Mouse (Mus musculus) heart, postnatal 0 days (tissue): ENCODE results near the gene Art1. TPM values are rescaled to one million over a fixed set of nuclear protein-coding genes. Genes with fewer than 3 reads are reported as not detected.

Source experiments
- ATAC-seq: fragments of 200-750 bp; cut with Nextera tagmentation; 2 replicates; pipeline ENCODE4 v1.8.0; 2017; ENCODE audit warnings: low read depth, moderate number of reproducible peaks, moderate library complexity; ENCODE audit not compliant: insufficient read depth
- DNase-seq: peaks from one replicate; pipeline ENCODE4 v3.0.0-alpha.2; 2016; ENCODE audit warnings: low spot score
- H3K27ac ChIP-seq: fragments of 300-500 bp; sonication (generic); 2 replicates; pipeline ENCODE4 v1.5.1; 2014; ENCODE audit warnings: low read depth, mild to moderate bottlenecking
- H3K27me3 ChIP-seq: fragments of 300-500 bp; sonication (generic); 2 replicates; pipeline ENCODE4 v1.6.1; 2014; ENCODE audit warnings: low read length, mixed read lengths; ENCODE audit not compliant: control insufficient read depth, insufficient read depth
- H3K36me3 ChIP-seq: fragments of 300-500 bp; sonication (generic); replicated peaks from 2 replicates; pipeline ENCODE4 v1.6.1; 2014; ENCODE audit warnings: low read length, mixed read lengths; ENCODE audit not compliant: control insufficient read depth, insufficient read depth
- H3K4me1 ChIP-seq: fragments of 300-500 bp; sonication (generic); 2 replicates; pipeline ENCODE4 v1.6.1; 2014; ENCODE audit warnings: antibody characterized with exemption; ENCODE audit not compliant: control insufficient read depth, insufficient read depth
- H3K4me2 ChIP-seq: fragments of 300-500 bp; sonication (generic); 2 replicates; pipeline ENCODE4 v1.6.1; 2014; ENCODE audit warnings: low read depth, mild to moderate bottlenecking, low read length, moderate library complexity
- H3K4me3 ChIP-seq: fragments of 300-500 bp; sonication (generic); 2 replicates; pipeline ENCODE4 v1.5.1; 2014; ENCODE audit warnings: low read depth, low read length
- H3K9ac ChIP-seq: fragments of 300-500 bp; sonication (generic); replicated peaks from 2 replicates; pipeline ENCODE4 v1.6.1; 2014; ENCODE audit warnings: low read depth, low read length, mixed read lengths
- H3K9me3 ChIP-seq: fragments of 300-500 bp; sonication (generic); replicated peaks from 2 replicates; pipeline ENCODE4 v1.6.1; 2016; ENCODE audit warnings: low read length; ENCODE audit not compliant: control insufficient read depth
- CTCF ChIP-seq: IDR thresholded peaks from 2 replicates; pipeline ENCODE4 v1.5.1; 2016; ENCODE audit warnings: antibody characterized with exemption, control low read depth, low read depth
- EP300 ChIP-seq: IDR thresholded peaks from 2 replicates; pipeline ENCODE4 v1.6.1; 2016; ENCODE audit warnings: antibody characterized with exemption, low read depth
- WGBS: fragments of 180-500 bp; shearing (Covaris S2); extraction: QIAGEN DNeasy Blood & Tissue Kit; methylation state at CpG from one replicate; pipeline ENCODE4 v1.1.7; 2014; 5-methylcytosine and 5-hydroxymethylcytosine counted together
- polyA plus RNA-seq: library from polyadenylated mRNA; unstranded; fragments of >200 nt; fragmentation: Nextera tagmentation; extraction: Ambion mirVana; gene quantifications from 2 replicates; pipeline ENCODE4 v1.2.1, GENCODE M21; 2015
- total RNA-seq: library from RNA; depleted of rRNA; stranded (reverse); fragments of >200 nt; gene quantifications from 2 replicates; pipeline ENCODE4 v1.2.3, GENCODE M21; 2014; ENCODE audit warnings: low replicate concordance; rRNA removed

Art1 gene
- total and polyA plus RNA-seq, 2 experiments from 2014 or later: 12.0 to 13.6 TPM

DNA sequence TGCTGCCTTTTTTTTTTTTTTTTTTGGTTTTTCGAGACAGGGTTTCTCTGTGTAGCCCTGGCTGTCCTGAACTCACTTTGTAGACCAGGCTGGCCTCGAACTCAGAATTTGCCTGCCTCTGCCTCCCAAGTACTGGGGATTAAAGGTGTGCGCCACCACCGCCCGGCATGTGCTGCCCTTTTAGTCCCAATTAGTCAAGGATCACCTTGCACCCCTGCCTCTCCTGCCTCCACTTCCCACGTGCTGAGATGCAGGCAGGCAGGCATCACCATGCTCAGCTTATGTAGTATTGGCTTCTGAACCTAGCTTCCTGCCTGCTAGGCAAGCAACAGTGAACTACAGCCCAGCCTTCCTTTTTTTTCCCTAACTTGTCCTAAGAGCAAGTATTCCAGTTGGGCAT, 15.8 kb downstream of the Art1 start:
- no peak for ATAC-seq
- 77% methylated on average over 6 of the region's 6 CpGs for WGBS

DNA sequence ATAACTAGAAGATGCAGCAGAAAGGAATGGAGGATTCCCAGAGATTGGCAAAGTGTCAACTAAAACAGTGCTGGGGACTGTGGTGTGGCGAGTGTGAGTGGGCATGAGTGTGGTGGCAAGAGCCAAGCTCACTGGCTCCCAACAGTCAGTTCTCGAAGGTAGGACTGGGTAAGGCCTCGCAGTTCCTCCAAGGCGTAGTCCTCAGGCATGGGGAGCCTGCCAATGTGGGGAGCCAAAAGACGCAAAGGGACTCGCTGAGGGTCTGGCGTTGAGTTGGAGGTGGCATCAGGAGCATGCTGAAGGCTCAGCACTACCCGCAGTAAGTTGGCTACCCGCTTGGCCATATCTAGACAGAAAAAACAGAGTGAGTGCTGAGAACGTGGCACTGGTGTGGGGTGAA, 18.8 kb downstream of the Art1 start:
- ATAC-seq: no peak
- Histone ChIP-seq H3K36me3 (peaks cover 68% of the 10 kb centered on the region), H3K9me3 (no peaks in the 10 kb centered on the region), H3K4me3 (no peak overlapping the region), H3K27me3 (no peaks in the 10 kb centered on the region), H3K9ac (no peak overlapping the region), H3K4me1 (no peaks in the 10 kb centered on the region), H3K27ac (no peak overlapping the region), H3K4me2 (no peak overlapping the region)
- no peak for TF ChIP-seq CTCF
- TF ChIP-seq EP300: no peak
- DNase-seq: no peak
- 90% methylated on average over 10 of the region's 10 CpGs for WGBS

More for the DNA sequence above, 15.8 kb downstream of the Art1 start:
- no peak overlapping the region for H3K27ac ChIP-seq
- no peak overlapping the region for H3K9ac ChIP-seq
- H3K9me3 ChIP-seq: no peaks in the 10 kb centered on the region
- no peaks in the 10 kb centered on the region for H3K4me1 ChIP-seq
- H3K36me3 ChIP-seq: peaks cover 38% of the 10 kb centered on the region
- DNase-seq: no peak
- TF ChIP-seq EP300 (no peak), CTCF (no peak)
- no peak overlapping the region for H3K4me2 ChIP-seq
- no peak overlapping the region for H3K4me3 ChIP-seq
- H3K27me3 ChIP-seq: no peaks in the 10 kb centered on the region

DNA sequence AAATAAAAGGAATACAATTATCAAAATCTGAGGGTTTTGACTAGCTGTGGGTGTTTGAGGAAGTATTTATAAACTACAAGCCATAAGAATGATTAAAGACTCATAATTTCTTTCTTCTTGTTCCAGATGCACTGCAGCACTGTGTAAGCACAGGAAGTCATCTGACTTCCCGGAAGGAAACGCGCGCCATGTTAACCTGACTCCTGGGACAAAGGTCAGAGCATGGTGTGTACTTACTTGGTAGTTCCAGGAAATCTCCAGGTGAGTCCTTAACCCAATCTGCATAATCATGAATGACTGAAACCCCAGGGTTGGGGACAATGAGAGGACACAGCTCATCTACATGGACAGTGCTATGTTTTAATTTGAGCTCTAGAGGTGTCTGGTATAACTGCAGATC, 30.9 kb downstream of the Art1 start:
- no peak for DNase-seq
- Histone ChIP-seq H3K36me3 (peaks cover 84% of the 10 kb centered on the region), H3K4me1 (no peaks in the 10 kb centered on the region), H3K27me3 (no peaks in the 10 kb centered on the region), H3K4me2 (no peak overlapping the region), H3K9ac (no peak overlapping the region), H3K27ac (no peak overlapping the region), H3K4me3 (no peak overlapping the region), H3K9me3 (no peaks in the 10 kb centered on the region)
- no peak for ATAC-seq
- WGBS: 84% methylated on average over 4 of the region's 4 CpGs
- no peak for TF ChIP-seq EP300
- no peak for TF ChIP-seq CTCF

DNA sequence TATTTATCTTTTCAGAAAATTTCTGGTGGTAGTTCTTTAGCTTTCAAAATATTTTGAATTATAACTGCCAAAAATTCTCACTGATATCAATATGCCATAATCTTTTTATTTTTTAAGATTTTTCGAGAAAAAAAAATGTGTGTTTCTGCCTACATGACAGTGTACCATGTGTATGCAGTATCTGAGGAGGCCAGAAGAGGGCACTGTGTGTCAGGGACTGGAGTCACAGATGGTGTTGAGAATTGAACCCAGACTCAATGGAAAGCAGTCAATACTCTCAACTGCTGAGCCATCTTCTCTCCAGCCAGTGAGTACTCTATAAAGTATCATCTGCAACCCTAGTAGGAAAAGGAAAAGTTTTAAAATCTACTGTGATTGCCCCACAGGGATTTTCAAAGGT, 35.9 kb downstream of the Art1 start:
- Histone ChIP-seq H3K4me3 (no peak overlapping the region), H3K4me1 (no peaks in the 10 kb centered on the region), H3K36me3 (peaks cover 83% of the 10 kb centered on the region), H3K27ac (no peak overlapping the region), H3K27me3 (no peaks in the 10 kb centered on the region), H3K9me3 (no peaks in the 10 kb centered on the region), H3K4me2 (no peak overlapping the region), H3K9ac (no peak overlapping the region)
- TF ChIP-seq CTCF: peak; percentile 47
- TF ChIP-seq EP300: no peak
- no peak for ATAC-seq
- no peak for DNase-seq
- 79% methylated on average over 1 of the region's 1 CpGs for WGBS

DNA sequence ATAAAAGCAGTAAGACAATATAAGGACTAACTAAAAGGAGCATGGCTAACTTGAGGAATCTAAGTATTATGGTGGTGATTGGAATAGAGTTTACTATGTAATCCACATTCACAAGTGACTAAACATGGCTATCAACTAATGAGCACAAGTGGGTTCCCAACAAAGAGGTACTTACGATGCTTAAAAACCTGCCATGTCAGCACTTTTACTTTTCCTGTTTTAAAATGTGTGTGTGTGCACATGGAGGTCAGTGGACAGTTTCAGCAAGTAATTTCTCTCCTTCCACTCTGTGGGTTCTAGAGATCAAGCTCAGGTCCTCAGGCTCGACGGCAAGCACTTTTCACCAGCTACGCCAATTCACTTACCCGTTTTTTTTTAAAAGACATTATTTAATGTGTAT, 36.4 kb downstream of the Art1 start:
- no peaks in the 10 kb centered on the region for H3K27me3 ChIP-seq
- DNase-seq (no peak), ATAC-seq (no peak)
- no peaks in the 10 kb centered on the region for H3K4me1 ChIP-seq
- H3K4me2 ChIP-seq: no peak overlapping the region
- H3K9me3 ChIP-seq: no peaks in the 10 kb centered on the region
- no peak for TF ChIP-seq EP300
- TF ChIP-seq CTCF: no peak
- 97% methylated on average over 5 of the region's 5 CpGs for WGBS
- peaks cover 81% of the 10 kb centered on the region for H3K36me3 ChIP-seq
- H3K4me3 ChIP-seq: no peak overlapping the region
- H3K27ac ChIP-seq: no peak overlapping the region
- H3K9ac ChIP-seq: no peak overlapping the region

DNA sequence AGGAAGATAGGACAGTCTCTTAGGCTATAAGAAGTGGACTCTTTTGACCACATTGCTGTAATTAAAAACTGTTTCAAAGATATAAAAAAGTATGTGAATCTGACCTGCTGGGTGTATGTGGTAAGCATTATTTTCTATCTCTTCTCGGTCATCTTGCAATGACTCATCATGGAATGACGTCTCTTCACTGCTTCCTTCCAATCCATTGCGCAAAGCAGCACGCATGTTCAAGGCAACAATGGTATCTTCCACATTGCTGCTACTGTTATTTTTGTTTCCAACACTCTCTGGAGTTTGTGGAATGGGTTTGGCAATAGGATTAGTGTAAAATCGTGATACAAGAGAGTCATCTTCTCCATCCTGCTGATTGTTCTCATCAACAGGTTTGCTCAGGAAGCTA, 52.1 kb downstream of the Art1 start:
- Histone ChIP-seq H3K36me3 (peaks cover 64% of the 10 kb centered on the region), H3K27me3 (no peaks in the 10 kb centered on the region), H3K4me2 (no peak overlapping the region), H3K27ac (no peak overlapping the region), H3K4me3 (no peak overlapping the region), H3K9ac (no peak overlapping the region), H3K9me3 (no peaks in the 10 kb centered on the region), H3K4me1 (no peaks in the 10 kb centered on the region)
- DNase-seq (no peak), ATAC-seq (no peak)
- 82% methylated on average over 5 of the region's 5 CpGs for WGBS
- no peak for TF ChIP-seq EP300
- TF ChIP-seq CTCF: no peak

Other genes with a start within 250 kb of the Art1 start
- gene Folr2, start 244.5 kb upstream of the Art1 start, total RNA-seq: 0.77 and 2.6 TPM in 2 replicates
- 0.86 and 1.0 TPM in 2 replicates for gene Folr2, start 244.5 kb upstream of the Art1 start, polyA plus RNA-seq
- gene Anapc15, start 238.0 kb upstream of the Art1 start, total RNA-seq: 45.1 and 51.8 TPM in 2 replicates
- 37.7 and 38.7 TPM in 2 replicates for gene Anapc15, start 238.0 kb upstream of the Art1 start, polyA plus RNA-seq
- gene Folr1, start 231.0 kb upstream of the Art1 start, total RNA-seq: 1.3 and 81.7 TPM in 2 replicates
- 2.9 and 3.3 TPM in 2 replicates for gene Folr1, start 231.0 kb upstream of the Art1 start, polyA plus RNA-seq
- gene Lamtor1, start 195.8 kb upstream of the Art1 start, total RNA-seq: 126 and 174 TPM in 2 replicates
- 149 and 159 TPM in 2 replicates for gene Lamtor1, start 195.8 kb upstream of the Art1 start, polyA plus RNA-seq
- gene Tomt, start 195.4 kb upstream of the Art1 start, total RNA-seq: not detected in 2 replicates
- 0.08 and 0.12 TPM in 2 replicates for gene Tomt, start 195.4 kb upstream of the Art1 start, polyA plus RNA-seq
- 0.19 and 3.1 TPM in 2 replicates for gene Lrrc51, start 167.8 kb upstream of the Art1 start, total RNA-seq
- gene Lrrc51, start 167.8 kb upstream of the Art1 start, polyA plus RNA-seq: 3.0 and 3.9 TPM in 2 replicates
- 75.3 and 77.0 TPM in 2 replicates for gene Numa1, start 167.6 kb upstream of the Art1 start, total RNA-seq
- gene Numa1, start 167.6 kb upstream of the Art1 start, polyA plus RNA-seq: 23.3 and 23.4 TPM in 2 replicates
- 0.76 and 4.6 TPM in 2 replicates for gene Il18bp, start 83.1 kb upstream of the Art1 start, total RNA-seq
- 2.3 and 2.4 TPM in 2 replicates for gene Il18bp, start 83.1 kb upstream of the Art1 start, polyA plus RNA-seq
- 7.7 and 18.2 TPM in 2 replicates for gene Rnf121, start 36.3 kb upstream of the Art1 start, total RNA-seq
- 10.7 and 12.7 TPM in 2 replicates for gene Rnf121, start 36.3 kb upstream of the Art1 start, polyA plus RNA-seq
- gene Xndc1, start 36.2 kb upstream of the Art1 start, total RNA-seq: 13.1 and 13.8 TPM in 2 replicates
- 7.7 and 7.8 TPM in 2 replicates for gene Xndc1, start 36.2 kb upstream of the Art1 start, polyA plus RNA-seq
- gene Xntrpc, start 36.0 kb upstream of the Art1 start, total RNA-seq: not detected in 2 replicates
- 0.25 and 0.31 TPM in 2 replicates for gene Xntrpc, start 36.0 kb upstream of the Art1 start, polyA plus RNA-seq
- gene Trpc2, start 18.6 kb upstream of the Art1 start, total RNA-seq: 1.1 and 1.2 TPM in 2 replicates
- gene Trpc2, start 18.6 kb upstream of the Art1 start, polyA plus RNA-seq: not detected in 2 replicates
- gene Art5, start 7.7 kb downstream of the Art1 start, total RNA-seq: 1.3 and 3.6 TPM in 2 replicates
- gene Art5, start 7.7 kb downstream of the Art1 start, polyA plus RNA-seq: 3.3 and 3.5 TPM in 2 replicates
- 0.92 TPM in 1 of 2 replicates, not detected in the other for gene Chrna10, start 15.1 kb downstream of the Art1 start, total RNA-seq
- gene Chrna10, start 15.1 kb downstream of the Art1 start, polyA plus RNA-seq: 0.14 TPM in 2 replicates
- gene Nup98, start 108.4 kb downstream of the Art1 start, total RNA-seq: 28.0 and 36.0 TPM in 2 replicates
- 10.6 and 12.2 TPM in 2 replicates for gene Nup98, start 108.4 kb downstream of the Art1 start, polyA plus RNA-seq
- 79.5 and 117 TPM in 2 replicates for gene Pgap2, start 108.5 kb downstream of the Art1 start, total RNA-seq
- gene Pgap2, start 108.5 kb downstream of the Art1 start, polyA plus RNA-seq: 60.9 TPM in 2 replicates
- 24.6 and 31.3 TPM in 2 replicates for gene Rhog, start 154.3 kb downstream of the Art1 start, total RNA-seq
- gene Rhog, start 154.3 kb downstream of the Art1 start, polyA plus RNA-seq: 34.7 and 36.7 TPM in 2 replicates
- 28.1 and 59.0 TPM in 2 replicates for gene Stim1, start 166.1 kb downstream of the Art1 start, total RNA-seq
- 11.4 and 11.6 TPM in 2 replicates for gene Stim1, start 166.1 kb downstream of the Art1 start, polyA plus RNA-seq